Mouse (Mus musculus) liver, embryonic 14.5 days (tissue): ENCODE results near the gene Fgr. TPM values are rescaled to one million over a fixed set of nuclear protein-coding genes. Genes with fewer than 3 reads are reported as not detected.

Source experiments
- ATAC-seq: fragments of 200-750 bp; cut with Nextera tagmentation; 2 replicates; pipeline ENCODE4 v1.8.0; 2017; ENCODE audit warnings: moderate number of reproducible peaks, mild to moderate bottlenecking, moderate library complexity; ENCODE audit not compliant: insufficient read depth
- DNase-seq, 3 experiments: peaks; one replicate each; pipeline ENCODE4 v3.0.0-alpha.2; 2012 to 2013; ENCODE audit warnings: low read depth in 3 of 3, low spot score in 3 of 3
- H3K27ac ChIP-seq: fragments of 300-500 bp; sonication (generic); 2 replicates; pipeline ENCODE4 v1.5.1; 2014; ENCODE audit warnings: moderate library complexity, mild to moderate bottlenecking, control low read depth, inconsistent platforms
- H3K27me3 ChIP-seq: fragments of 300-500 bp; sonication (generic); 2 replicates; pipeline ENCODE4 v1.6.1; 2014; ENCODE audit warnings: mild to moderate bottlenecking, low read length, moderate library complexity; ENCODE audit not compliant: control insufficient read depth, insufficient read depth
- H3K36me3 ChIP-seq: fragments of 300-500 bp; sonication (generic); replicated peaks from 2 replicates; pipeline ENCODE4 v1.6.1; 2014; ENCODE audit warnings: low read depth; ENCODE audit not compliant: control insufficient read depth, insufficient read depth
- H3K4me1 ChIP-seq, 2 experiments: fragments of 200-500 bp in 1 of 2; fragments of 300-500 bp in 1 of 2; sonication (generic) in 1 of 2; replicated peaks; 2 replicates each; pipeline ENCODE4 v1.6.1; 2012 to 2014; ENCODE audit warnings: antibody characterized with exemption in 1 of 2, inconsistent platforms in 1 of 2, low read length in 1 of 2; ENCODE audit not compliant: control insufficient read depth in 2 of 2, insufficient read depth in 2 of 2
- H3K4me2 ChIP-seq: fragments of 300-500 bp; sonication (generic); 2 replicates; pipeline ENCODE4 v1.6.1; 2014; ENCODE audit warnings: low read depth, mild to moderate bottlenecking, control low read depth, moderate library complexity
- H3K4me3 ChIP-seq, 2 experiments: fragments of 200-500 bp in 1 of 2; fragments of 300-500 bp in 1 of 2; sonication (generic) in 1 of 2; 2 replicates each; pipeline ENCODE4 v1.5.1; 2012 to 2014; ENCODE audit warnings: low read depth in 2 of 2, low read length in 2 of 2, mild to moderate bottlenecking in 2 of 2, control low read depth in 1 of 2, inconsistent platforms in 1 of 2, moderate library complexity in 1 of 2; ENCODE audit not compliant: insufficient read depth in 1 of 2
- H3K9ac ChIP-seq: fragments of 300-500 bp; sonication (generic); replicated peaks from 2 replicates; pipeline ENCODE4 v1.6.1; 2014; ENCODE audit warnings: mild to moderate bottlenecking, control low read depth, moderate library complexity
- H3K9me3 ChIP-seq: fragments of 300-500 bp; sonication (generic); 2 replicates; pipeline ENCODE4 v1.6.1; 2016; ENCODE audit warnings: low read length, mixed read lengths; ENCODE audit not compliant: control insufficient read depth
- CTCF ChIP-seq: IDR thresholded peaks from 2 replicates; pipeline ENCODE4 v1.5.1; 2016; ENCODE audit warnings: antibody characterized with exemption, low read depth, control low read depth
- EP300 ChIP-seq: IDR thresholded peaks from 2 replicates; pipeline ENCODE4 v1.6.1; 2016; ENCODE audit warnings: antibody characterized with exemption, low read depth
- WGBS: fragments of 180-500 bp; shearing (Covaris S2); extraction: QIAGEN DNeasy Blood & Tissue Kit; methylation state at CpG from one replicate; pipeline ENCODE4 v1.1.7; 2014; ENCODE audit not compliant: insufficient replicate concordance; 5-methylcytosine and 5-hydroxymethylcytosine counted together
- polyA plus RNA-seq, 2 experiments: library from polyadenylated mRNA; depleted of rRNA in 1 of 2; stranded (reverse) in 1 of 2; unstranded in 1 of 2; fragments of >200 nt; fragmentation: Nextera tagmentation in 1 of 2; extraction: Ambion mirVana in 1 of 2; gene quantifications; 2 replicates each; pipeline versions ENCODE4 v1.2.1 to v1.2.3; 2012 to 2014

Gene Fgr
- polyA plus RNA-seq, 2 experiments = 0.75 to 0.79 TPM

- peaks cover 33% of the 10 kb centered on the region for H3K27me3 ChIP-seq
- peak in 1 of 3 experiments; percentile 22 for DNase-seq
- no peak for TF ChIP-seq CTCF
- TF ChIP-seq EP300 = no peak
- no peak overlapping the region for H3K27ac ChIP-seq
- H3K4me1 ChIP-seq = peaks cover 7 to 42% of the 10 kb centered on the region in 2 experiments
- no peaks in the 10 kb centered on the region for H3K36me3 ChIP-seq
- no peaks in the 10 kb centered on the region for H3K9me3 ChIP-seq
- peak; percentile 49; the same call in 1 of the 2 replicates for ATAC-seq
- WGBS = 25% methylated on average over 26 of the region's 28 CpGs
- peak overlapping the region; percentile 29 for H3K4me2 ChIP-seq
- H3K9ac ChIP-seq = no peak overlapping the region
- no peak overlapping the region for H3K4me3 ChIP-seq
Measured at GRCm38 (mm10) chr4:133042651-133043635, 69.0 kb downstream of the Fgr start.

DNA sequence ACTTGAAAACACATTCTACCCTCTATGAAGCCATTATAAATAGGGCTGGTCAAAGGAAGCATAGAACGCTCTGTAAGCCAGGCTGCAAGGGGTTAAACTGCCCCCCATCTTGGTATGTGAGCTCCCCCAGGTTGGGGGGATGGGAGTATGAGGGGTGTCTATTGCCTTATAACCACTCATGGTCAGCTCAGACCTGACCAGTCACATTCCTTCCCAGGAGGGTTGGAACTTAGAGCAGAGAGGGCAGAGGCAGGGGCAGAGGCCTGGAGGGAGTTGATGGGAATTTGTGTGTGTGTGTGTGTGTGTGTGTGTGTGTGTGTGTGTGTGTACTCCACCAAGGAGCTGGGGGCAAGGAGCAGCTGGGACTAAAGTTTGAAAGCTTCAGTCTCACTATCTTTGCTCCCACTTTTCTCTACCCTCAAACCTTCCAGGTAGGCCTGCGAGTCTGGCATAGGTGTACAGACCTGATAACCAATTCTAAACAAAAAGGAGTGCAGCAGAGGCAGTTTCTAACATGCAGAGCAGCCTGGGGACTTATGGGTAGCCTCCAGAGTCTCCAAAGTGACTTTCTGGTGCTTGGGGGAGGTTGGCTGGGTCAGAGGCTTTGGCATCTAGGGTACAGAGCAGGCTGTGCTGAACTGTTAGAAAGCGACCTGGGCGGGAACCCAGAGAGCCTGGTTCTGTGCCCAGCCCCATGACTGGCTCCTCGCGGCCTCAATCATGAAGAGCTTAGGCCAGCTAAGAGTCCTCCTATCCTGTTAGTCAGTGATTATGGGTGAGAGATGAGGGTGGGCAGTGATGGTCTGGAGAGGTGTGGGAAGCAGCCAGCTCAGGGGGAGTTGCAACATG is 70.1 kb downstream of the Fgr start:
- no peak overlapping the region for H3K4me3 ChIP-seq
- no peaks in the 10 kb centered on the region for H3K9me3 ChIP-seq
- TF ChIP-seq CTCF (no peak), EP300 (no peak)
- H3K27ac ChIP-seq = no peak overlapping the region
- peaks cover 23% of the 10 kb centered on the region for H3K27me3 ChIP-seq
- 62% methylated on average over 6 of the region's 6 CpGs for WGBS
- H3K4me2 ChIP-seq = no peak overlapping the region
- no peak for ATAC-seq
- no peaks in the 10 kb centered on the region for H3K36me3 ChIP-seq
- peaks cover 7 to 42% of the 10 kb centered on the region in 2 experiments for H3K4me1 ChIP-seq
- H3K9ac ChIP-seq = no peak overlapping the region
- no peak for DNase-seq

DNA sequence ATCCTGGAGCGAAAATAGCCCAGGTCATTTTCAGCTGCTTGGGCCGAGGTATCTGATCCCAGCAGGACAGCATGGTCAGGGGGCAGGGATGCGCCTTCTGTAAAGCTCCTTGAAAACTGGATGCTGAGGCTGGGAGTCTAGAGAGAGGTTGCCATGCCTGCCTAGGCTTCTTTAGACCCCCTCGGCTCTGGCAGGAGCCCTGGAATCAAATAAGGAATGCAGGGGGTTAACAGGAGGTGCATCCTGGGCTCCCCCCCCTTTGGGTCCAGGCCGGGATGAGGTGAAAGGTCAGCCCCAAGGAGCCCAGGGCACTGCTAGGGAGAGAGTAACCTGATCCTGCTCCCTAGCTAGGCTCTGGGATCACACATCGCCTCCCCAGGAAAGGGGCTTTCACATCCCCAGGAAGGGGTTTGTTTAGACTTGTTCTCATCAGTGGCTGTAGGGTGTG is 70.8 kb downstream of the Fgr start:
- no peak for DNase-seq
- Histone ChIP-seq H3K27me3 (peaks cover 16% of the 10 kb centered on the region), H3K27ac (no peak overlapping the region), H3K4me3 (no peak overlapping the region), H3K9me3 (no peaks in the 10 kb centered on the region), H3K4me1 (peaks cover 7 to 42% of the 10 kb centered on the region in 2 experiments), H3K4me2 (no peak overlapping the region), H3K36me3 (no peaks in the 10 kb centered on the region), H3K9ac (no peak overlapping the region)
- TF ChIP-seq CTCF = no peak
- TF ChIP-seq EP300 = no peak
- no peak for ATAC-seq
- WGBS = 64% methylated on average over 6 of the region's 6 CpGs

- WGBS = 50% methylated on average over 11 of the region's 11 CpGs
- H3K4me1 ChIP-seq = peaks cover 7 to 42% of the 10 kb centered on the region in 2 experiments
- H3K9me3 ChIP-seq = no peaks in the 10 kb centered on the region
- H3K9ac ChIP-seq = no peak overlapping the region
- no peak for DNase-seq
- no peak overlapping the region for H3K4me2 ChIP-seq
- ATAC-seq = no peak
- no peak overlapping the region for H3K4me3 ChIP-seq
- no peaks in the 10 kb centered on the region for H3K36me3 ChIP-seq
- no peak for TF ChIP-seq CTCF
- no peak for TF ChIP-seq EP300
- peaks cover 4% of the 10 kb centered on the region; the same call in 1 of the 2 replicates for H3K27me3 ChIP-seq
- no peak overlapping the region for H3K27ac ChIP-seq
Measured at GRCm38 (mm10) chr4:133045771-133046474, 72.0 kb downstream of the Fgr start.
